Mouse (Mus musculus): Measurements from ENCODE around the gene Afap1.

- peak; percentile 91 for TF ChIP-seq CTCF (IDR thresholded peaks at IDR 0.05; ENCODE audit: low read depth, low read length)
- TF ChIP-seq POLR2A (IDR thresholded peaks at IDR 0.05; ENCODE audit: insufficient read depth, low read length) = no peak
- TF ChIP-seq EP300 (IDR thresholded peaks at IDR 0.05; ENCODE audit: insufficient read depth, low read depth, low read length) = no peak
Measured at GRCm38 (mm10) chr5:35870408-35871012, 22.6 kb upstream of the Afap1 start.

All from ES-Bruce4 (cell line).